Mouse (Mus musculus) C2C12 (cell line): ENCODE results near the gene Spata9. TPM values are rescaled to one million over a fixed set of nuclear protein-coding genes. Genes with fewer than 3 reads are reported as not detected.

ENCODE experiments used
- H3K27me3 ChIP-seq: one replicate; pipeline ENCODE4 v1.6.1; 2011; ENCODE audit not compliant: control insufficient read depth, insufficient read depth, insufficient read length
- H3K36me3 ChIP-seq: one replicate; pipeline ENCODE4 v1.6.1; 2011; ENCODE audit not compliant: control insufficient read depth, insufficient read depth
- H3K4me3 ChIP-seq: one replicate; pipeline ENCODE4 v1.5.1; 2011; ENCODE audit warnings: mild to moderate bottlenecking, control low read depth; ENCODE audit not compliant: poor library complexity, insufficient read depth, severe bottlenecking
- H3K79me2 ChIP-seq: one replicate; pipeline ENCODE4 v1.6.1; 2011; ENCODE audit not compliant: control insufficient read depth, insufficient read depth
- H3K79me3 ChIP-seq: one replicate; pipeline ENCODE4 v1.6.1; 2011; ENCODE audit warnings: low read depth, control low read depth
- H3ac ChIP-seq: one replicate; pipeline ENCODE3; 2011; ENCODE audit warnings: low read depth; ENCODE audit not compliant: control insufficient read depth, insufficient read length
- CEBPB ChIP-seq: IDR thresholded peaks from one replicate; pipeline ENCODE4 v1.6.1; 2011; ENCODE audit warnings: low read depth, mild to moderate bottlenecking, control low read depth, moderate library complexity
- CTCF ChIP-seq: IDR thresholded peaks from one replicate; pipeline ENCODE4 v1.5.1; 2011; ENCODE audit not compliant: control insufficient read depth, insufficient read depth, insufficient read length
- FOSL1 ChIP-seq: IDR thresholded peaks from one replicate; pipeline ENCODE4 v1.8.0; 2011; ENCODE audit warnings: mild to moderate bottlenecking, low read length; ENCODE audit not compliant: poor library complexity, insufficient read depth, severe bottlenecking
- MAX ChIP-seq: IDR thresholded peaks from one replicate; pipeline ENCODE4 v1.6.1; 2011; ENCODE audit warnings: mild to moderate bottlenecking, control low read depth
- MYOD1 ChIP-seq: IDR thresholded peaks from one replicate; pipeline ENCODE4 v1.6.1; 2011; ENCODE audit warnings: low read depth; ENCODE audit not compliant: control insufficient read depth, insufficient read length
- MYOG ChIP-seq: IDR thresholded peaks from one replicate; pipeline ENCODE4 v1.6.1; 2011; ENCODE audit not compliant: control insufficient read depth, insufficient read length; ENCODE audit errors: extremely low read depth
- USF1 ChIP-seq: IDR thresholded peaks from one replicate; pipeline ENCODE4 v1.6.1; 2011; ENCODE audit warnings: low read depth, mild to moderate bottlenecking, control low read depth, moderate library complexity
- polyA plus RNA-seq: library from polyadenylated mRNA; unstranded; fragments of >200 nt; fragmentation: generic; extraction: Trizol; gene quantifications from one replicate; pipeline ENCODE4 v1.2.1, GENCODE M21; 2012; ENCODE audit warnings: missing spikeins

Spata9 gene
- polyA plus RNA-seq, 1 experiment, result 0.21 TPM

DNA sequence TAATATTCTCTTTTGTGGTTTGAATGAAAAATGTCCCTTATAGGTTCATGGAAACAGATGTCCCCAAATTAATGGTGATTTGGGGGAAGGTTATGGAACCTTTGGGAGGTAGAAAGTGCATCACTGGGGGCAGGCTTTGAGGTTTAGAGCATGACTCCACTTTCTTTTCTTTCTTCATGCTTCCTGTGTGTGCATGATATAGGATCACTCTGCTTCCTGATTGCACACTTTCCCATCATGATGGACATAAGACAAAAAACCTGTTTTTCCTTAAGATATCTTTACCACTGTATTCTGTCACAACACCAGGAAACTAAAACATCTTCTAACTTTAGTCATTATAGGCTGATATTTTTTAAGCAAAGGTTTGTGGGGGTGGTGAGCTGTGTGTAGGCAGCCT is 78.0 kb downstream of the Spata9 start:
- Histone ChIP-seq H3K36me3 (no peaks in the 10 kb centered on the region), H3K79me2 (no peaks in the 10 kb centered on the region)

More for the DNA sequence above, 78.0 kb downstream of the Spata9 start:
- Histone ChIP-seq H3K4me3 (no peak overlapping the region), H3ac (no peak overlapping the region), H3K27me3 (no peaks in the 10 kb centered on the region), H3K79me3 (no peaks in the 10 kb centered on the region)
- TF ChIP-seq MYOG (no peak), CTCF (no peak), USF1 (no peak), MYOD1 (no peak), MAX (no peak), CEBPB (no peak), FOSL1 (no peak)

Other genes with a start within 250 kb of the Spata9 start
- gene Glrx, start 127.3 kb upstream of the Spata9 start, polyA plus RNA-seq, result 41.9 TPM
- gene Rhobtb3, start 23.2 kb upstream of the Spata9 start, polyA plus RNA-seq, result 10.1 TPM
- gene Rfesd, start 51.6 kb downstream of the Spata9 start, polyA plus RNA-seq, result 6.0 TPM
- gene Gpr150, start 89.8 kb downstream of the Spata9 start, polyA plus RNA-seq, result not detected
- gene Arsk, start 131.5 kb downstream of the Spata9 start, polyA plus RNA-seq, result 3.4 TPM
- gene Ttc37, start 131.6 kb downstream of the Spata9 start, polyA plus RNA-seq, result 4.3 TPM